Mouse (Mus musculus): ENCODE data around the gene Sv2b. TPM values are rescaled to one million over a fixed set of nuclear protein-coding genes. Genes with fewer than 3 reads are reported as not detected.
"Not testable (repeated sequence)": the region's sequence is repeated elsewhere in the genome, so short reads cannot be mapped to it uniquely, and the experiment has no call there.

Gene Sv2b
- 100 to 1,000 TPM; 376 to 377 TPM for total RNA-seq (2021)
- long read RNA-seq, experiment 1, full-length matches to known transcripts = 205 of 296 reads
- long read RNA-seq, experiment 1, partial matches to known transcripts = 42 of 296 reads
- long read RNA-seq, experiment 1, other reads (novel, unspliced or antisense) = 49 of 296 reads
- long read RNA-seq, experiment 2, full-length matches to known transcripts = 97 of 156 reads
- long read RNA-seq, experiment 2, partial matches to known transcripts = 19 of 156 reads
- long read RNA-seq, experiment 2, other reads (novel, unspliced or antisense) = 40 of 156 reads

- DNase-seq (ENCODE audit: low spot score in 2 of 2) = peak; percentile 27 to 51
Measured at GRCm38 (mm10) chr7:75308457-75309312, at the start of gene Sv2b. TSS of gene Sv2b (minus strand) at chr7:75309262.

- DNase-seq (ENCODE audit: low spot score in 2 of 2) = no peak
Measured at GRCm38 (mm10) chr7:75358284-75358851, 49.3 kb upstream of the Sv2b start.

- no peak for DNase-seq (ENCODE audit: low spot score in 2 of 2)
Measured at GRCm38 (mm10) chr7:75355521-75355920, 46.5 kb upstream of the Sv2b start.

- DNase-seq (ENCODE audit: low spot score in 2 of 2) = no peak
Measured at GRCm38 (mm10) chr7:75352777-75353374, 43.8 kb upstream of the Sv2b start.

GRCm38 (mm10) chr7:75350172-75350571 is 41.1 kb upstream of the Sv2b start:
- DNase-seq (ENCODE audit: low spot score in 2 of 2) = no peak

- peak; percentile 9 to 26 for DNase-seq (ENCODE audit: low spot score in 2 of 2)
Measured at GRCm38 (mm10) chr7:75332311-75332710, 23.2 kb upstream of the Sv2b start.

GRCm38 (mm10) chr7:75329740-75330142 is 20.7 kb upstream of the Sv2b start:
- DNase-seq (ENCODE audit: low spot score in 2 of 2) = peak in 1 of 2 experiments; percentile 12

- peak in 1 of 2 experiments; percentile 8 for DNase-seq (ENCODE audit: low spot score in 2 of 2)
Measured at GRCm38 (mm10) chr7:75328721-75329362, 19.8 kb upstream of the Sv2b start.

- DNase-seq (ENCODE audit: low spot score in 2 of 2) = no peak
Measured at GRCm38 (mm10) chr7:75325273-75325672, 16.2 kb upstream of the Sv2b start.

- not testable (repeated sequence) for DNase-seq (ENCODE audit: low spot score in 2 of 2)
Measured at GRCm38 (mm10) chr7:75322742-75323141, 13.7 kb upstream of the Sv2b start.

GRCm38 (mm10) chr7:75320009-75320408 is 10.9 kb upstream of the Sv2b start:
- DNase-seq (ENCODE audit: low spot score in 2 of 2) = no peak

- no peak for DNase-seq (ENCODE audit: low spot score in 2 of 2)
Measured at GRCm38 (mm10) chr7:75318320-75318719, 9.3 kb upstream of the Sv2b start.

GRCm38 (mm10) chr7:75314873-75315272 is 5.8 kb upstream of the Sv2b start:
- no peak for DNase-seq (ENCODE audit: low spot score in 2 of 2)

GRCm38 (mm10) chr7:75309570-75309969 is 508 bp upstream of the Sv2b start:
- DNase-seq (ENCODE audit: low spot score in 2 of 2) = no peak

GRCm38 (mm10) chr7:75308140-75308456 is 964 bp downstream of the Sv2b start:
- DNase-seq (ENCODE audit: low spot score in 2 of 2) = peak in 1 of 2 experiments; percentile 27

- DNase-seq (ENCODE audit: low spot score in 2 of 2) = no peak
Measured at GRCm38 (mm10) chr7:75307570-75308087, 1.4 kb downstream of the Sv2b start.

GRCm38 (mm10) chr7:75305901-75306465 is 3.1 kb downstream of the Sv2b start:
- no peak for DNase-seq (ENCODE audit: low spot score in 2 of 2)

- DNase-seq (ENCODE audit: low spot score in 2 of 2) = peak; percentile 58 to 65
Measured at GRCm38 (mm10) chr7:75302523-75303215, 6.4 kb downstream of the Sv2b start.

- no peak for DNase-seq (ENCODE audit: low spot score in 2 of 2)
Measured at GRCm38 (mm10) chr7:75299245-75299644, 9.8 kb downstream of the Sv2b start.

GRCm38 (mm10) chr7:75296688-75297119 is 12.4 kb downstream of the Sv2b start:
- DNase-seq (ENCODE audit: low spot score in 2 of 2) = no peak

All from left cerebral cortex, adult 18-20 months (tissue).